Mouse (Mus musculus): ENCODE data around the gene Cacnb4.

The Cacnb4 gene

GRCm38 (mm10) chr2:52603935-52604650 is 72.5 kb downstream of the Cacnb4 start:
- in situ Hi-C loops (cut with MboI, MseI): no loop called here

DNA sequence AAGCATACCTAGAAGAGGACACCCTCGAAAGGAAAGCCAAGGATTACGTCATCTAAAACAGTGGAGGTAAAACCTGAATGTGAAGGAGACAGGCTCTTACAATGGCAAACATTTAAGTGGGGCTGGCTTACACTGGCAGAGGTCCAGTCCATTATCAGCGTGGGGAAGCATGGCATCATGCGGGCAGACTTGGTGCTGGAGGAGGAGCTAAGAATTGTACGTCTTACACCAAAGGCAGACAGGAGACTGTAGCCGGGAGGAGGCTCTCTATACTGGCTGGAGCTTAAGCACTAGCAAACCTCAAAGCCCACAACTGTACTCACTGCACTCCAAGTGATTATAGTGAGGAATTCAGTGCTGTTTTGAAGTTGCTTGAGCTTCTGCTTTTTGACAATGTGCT is 73.2 kb downstream of the Cacnb4 start:
- in situ Hi-C loops (cut with MboI, MseI): no loop called here

DNA sequence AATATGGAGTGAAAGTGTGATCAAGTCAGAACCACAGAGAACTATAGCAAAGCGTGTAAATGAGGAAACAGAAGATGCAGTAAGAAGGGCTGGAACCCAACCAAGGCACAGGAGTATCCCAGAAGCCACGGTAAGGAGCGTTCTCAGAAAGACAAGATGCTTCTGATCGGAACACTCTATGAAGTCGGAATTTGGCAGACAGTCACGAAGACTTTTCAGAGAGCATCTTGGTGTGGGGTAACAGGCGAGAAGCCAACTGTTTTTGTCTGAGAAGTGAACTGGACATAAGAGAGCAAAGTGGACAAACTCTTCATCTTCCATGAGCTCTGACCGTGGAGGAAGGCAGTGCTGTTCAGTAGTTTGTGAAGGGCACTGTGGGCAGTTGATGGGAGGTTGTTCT is 73.7 kb downstream of the Cacnb4 start:
- in situ Hi-C loops (cut with MboI, MseI): no loop called here

GRCm38 (mm10) chr2:52602228-52602627 is 74.4 kb downstream of the Cacnb4 start:
- in situ Hi-C loops (cut with MboI, MseI): no loop called here

GRCm38 (mm10) chr2:52597511-52597910 is 79.1 kb downstream of the Cacnb4 start:
- in situ Hi-C loops (cut with MboI, MseI): no loop called here

DNA sequence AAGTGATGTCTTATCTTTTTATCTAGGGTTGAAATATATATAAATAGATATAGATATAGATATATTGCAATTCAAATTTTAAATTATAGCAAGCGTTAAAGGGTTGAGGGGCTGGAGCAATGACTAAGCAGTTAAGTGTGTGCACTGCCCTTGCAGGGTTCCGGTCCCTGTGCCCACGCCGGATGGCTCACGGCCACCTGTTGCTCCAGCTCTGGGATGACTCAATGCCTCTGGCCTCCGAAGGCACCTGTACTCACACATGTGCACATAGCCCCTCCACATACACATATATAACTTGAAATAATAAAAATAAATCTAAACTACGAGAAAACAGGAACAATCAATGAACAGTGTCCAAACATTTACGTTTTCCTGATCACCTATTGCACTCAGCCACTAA is 82.8 kb downstream of the Cacnb4 start:
- in situ Hi-C loops (cut with MboI, MseI): no loop called here

GRCm38 (mm10) chr2:52593260-52593659 is 83.4 kb downstream of the Cacnb4 start:
- in situ Hi-C loops (cut with MboI, MseI): no loop called here

DNA sequence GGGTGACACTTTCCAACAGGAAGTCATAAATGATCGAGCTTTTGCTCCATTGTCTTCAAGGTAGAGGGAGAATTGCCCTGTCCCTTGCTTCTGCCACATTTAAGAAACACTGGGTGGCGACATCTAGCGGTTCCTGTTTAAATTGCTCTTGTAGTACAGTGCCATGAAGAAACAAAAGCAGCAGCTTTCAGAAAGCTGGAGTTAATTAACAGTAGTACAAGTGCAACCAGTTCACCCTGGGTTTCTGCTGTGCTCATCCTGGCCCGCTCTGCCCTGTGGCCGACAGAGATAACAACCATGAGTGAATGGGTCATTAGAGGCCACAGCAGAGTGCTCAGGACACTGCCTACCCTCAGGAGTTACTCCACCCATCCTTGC is 85.7 kb downstream of the Cacnb4 start:
- in situ Hi-C loops (cut with MboI, MseI): no loop called here

DNA sequence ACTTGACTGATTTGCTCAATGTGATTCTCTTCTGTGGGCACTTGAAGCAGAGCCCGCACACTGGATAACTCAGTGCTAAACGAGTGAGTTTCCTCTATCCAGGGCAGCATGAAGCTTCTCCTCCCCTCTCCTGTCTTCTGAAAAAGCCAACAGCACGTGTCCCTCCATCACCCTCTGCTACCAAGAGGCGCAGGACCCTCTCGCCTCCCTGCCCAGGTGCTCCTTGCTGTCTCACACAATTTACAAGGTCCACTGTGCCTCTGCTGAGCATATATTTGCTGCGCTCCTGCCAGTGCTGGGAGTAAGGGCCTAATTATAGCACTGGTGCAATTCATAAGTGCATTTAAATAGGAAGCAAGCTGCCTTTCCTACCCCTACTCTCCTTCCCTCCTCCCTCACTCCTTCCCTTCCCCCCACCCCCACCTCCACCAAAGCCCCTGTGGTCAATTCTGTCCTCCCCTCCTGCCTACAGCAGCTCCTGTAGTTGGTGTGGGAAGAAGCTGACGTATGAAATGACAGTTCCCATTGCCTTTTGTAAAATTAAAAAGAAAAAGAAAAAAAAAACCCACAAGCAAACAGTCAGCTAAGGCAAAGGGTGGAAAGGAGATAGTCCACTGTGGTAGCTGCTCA is 86.2 kb downstream of the Cacnb4 start:
- in situ Hi-C loops (cut with MboI, MseI): no loop called here

GRCm38 (mm10) chr2:52589514-52589913 is 87.1 kb downstream of the Cacnb4 start:
- in situ Hi-C loops (cut with MboI, MseI): loop anchor here (10.0 kb wide), 1 partner anchor 115 kb away; no protein-coding TSS in a partner anchor

- in situ Hi-C loops (cut with MboI, MseI): loop anchor here (10.0 kb wide), 1 partner anchor 111 kb away; no protein-coding TSS in a partner anchor
These were observed 91.2 kb downstream of the Cacnb4 start for GRCm38 (mm10) chr2:52585384-52585783.

DNA sequence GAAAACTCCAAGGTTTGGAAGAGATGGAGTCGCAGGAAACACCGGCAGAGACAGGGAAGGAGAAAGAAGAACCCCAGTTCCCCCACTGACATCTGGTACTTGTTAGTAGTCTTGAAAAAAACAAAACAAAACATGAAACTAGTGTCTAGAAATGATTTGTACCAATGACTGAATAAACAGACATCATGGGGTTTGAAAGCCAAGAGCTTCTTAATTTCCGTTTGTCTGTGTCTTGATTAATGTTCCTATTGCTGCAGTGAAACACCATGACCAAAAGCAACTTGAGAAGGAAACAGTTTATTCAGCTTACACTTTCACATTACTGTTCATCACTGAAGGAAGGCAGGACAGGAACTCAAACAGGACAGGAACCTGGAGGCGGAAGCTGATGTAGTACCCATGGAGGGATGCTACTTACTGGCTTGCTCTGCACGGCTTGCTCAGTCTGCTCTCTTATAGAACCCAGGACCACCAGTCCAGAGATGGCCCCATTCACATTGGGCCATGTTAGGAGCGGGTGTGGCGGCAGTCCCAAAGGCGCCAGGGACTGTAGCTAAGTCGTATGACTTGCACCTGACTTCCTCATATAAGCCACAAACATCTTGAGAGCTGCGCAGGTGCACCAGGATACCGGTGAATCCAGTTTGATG is 95.4 kb downstream of the Cacnb4 start:
- in situ Hi-C loops (cut with MboI, MseI): loop anchor here (10.0 kb wide), 1 partner anchor 106 kb away; no protein-coding TSS in a partner anchor

- in situ Hi-C loops (cut with MboI, MseI): loop anchor here (10.0 kb wide), 1 partner anchor 106 kb away; no protein-coding TSS in a partner anchor
These were observed 95.9 kb downstream of the Cacnb4 start for GRCm38 (mm10) chr2:52580697-52581096.

GRCm38 (mm10) chr2:52578846-52579245 is 97.8 kb downstream of the Cacnb4 start:
- in situ Hi-C loops (cut with MboI, MseI): no loop called here

DNA sequence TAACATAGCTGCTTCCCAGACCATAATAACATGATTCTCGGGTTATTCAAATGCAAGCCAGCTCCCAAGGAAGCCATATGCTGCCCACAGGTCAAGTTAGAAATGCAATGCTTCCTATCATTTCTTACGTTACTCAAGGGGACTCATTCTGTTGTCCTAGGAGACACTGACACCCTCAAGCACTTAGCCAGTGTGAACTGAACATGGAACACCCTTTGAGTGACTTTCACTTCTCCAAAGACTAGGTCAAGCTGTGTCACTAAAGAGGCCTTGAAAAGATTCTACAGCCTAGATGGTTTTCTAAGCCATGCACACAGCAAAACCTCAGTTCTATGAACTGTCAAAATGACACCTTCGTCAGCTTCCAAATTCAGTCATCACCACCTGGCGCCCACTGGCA is 98.9 kb downstream of the Cacnb4 start:
- in situ Hi-C loops (cut with MboI, MseI): no loop called here

DNA sequence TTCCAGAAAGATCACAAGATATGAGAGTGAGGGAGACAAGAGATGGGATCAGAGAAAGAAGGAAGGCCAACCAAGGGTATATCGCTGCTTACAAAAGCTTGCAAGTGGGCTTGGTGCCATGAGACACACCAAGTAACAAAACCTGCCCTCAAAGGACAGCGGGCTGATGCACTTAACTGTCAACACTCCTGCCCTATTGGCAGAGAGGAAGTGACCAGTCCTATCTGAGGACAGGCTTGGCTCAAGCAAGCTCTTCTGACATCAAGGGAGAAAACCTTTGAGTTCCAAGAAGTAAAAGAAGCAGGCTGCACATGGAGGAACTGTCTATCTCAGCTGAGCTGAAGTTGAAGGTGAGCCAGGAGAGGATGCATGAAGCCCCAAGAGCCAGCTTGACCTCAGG is 100.1 kb downstream of the Cacnb4 start:
- in situ Hi-C loops (cut with MboI, MseI): no loop called here

GRCm38 (mm10) chr2:52575637-52576175 is 100.9 kb downstream of the Cacnb4 start:
- in situ Hi-C loops (cut with MboI, MseI): no loop called here

DNA sequence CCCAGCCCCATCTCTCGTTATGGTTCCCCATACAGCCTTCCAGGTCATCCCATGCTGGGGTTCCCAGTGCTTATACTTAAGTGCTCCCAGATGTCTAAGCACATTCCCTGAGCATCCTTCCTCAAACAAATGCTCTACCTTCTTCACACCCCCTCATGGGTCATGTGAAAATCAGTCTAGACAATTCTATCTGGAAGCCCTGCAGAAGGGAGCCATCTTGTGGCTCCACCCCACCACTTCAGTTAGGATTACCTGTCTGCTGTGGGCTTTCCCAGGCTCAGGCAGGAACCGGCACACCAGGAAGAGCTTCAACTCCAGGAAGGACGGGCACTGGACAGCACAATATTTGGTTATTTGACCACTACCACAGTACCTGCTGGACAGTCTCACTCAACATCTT is 101.7 kb downstream of the Cacnb4 start:
- in situ Hi-C loops (cut with MboI, MseI): no loop called here

GRCm38 (mm10) chr2:52572221-52572620 is 104.4 kb downstream of the Cacnb4 start:
- in situ Hi-C loops (cut with MboI, MseI): no loop called here

DNA sequence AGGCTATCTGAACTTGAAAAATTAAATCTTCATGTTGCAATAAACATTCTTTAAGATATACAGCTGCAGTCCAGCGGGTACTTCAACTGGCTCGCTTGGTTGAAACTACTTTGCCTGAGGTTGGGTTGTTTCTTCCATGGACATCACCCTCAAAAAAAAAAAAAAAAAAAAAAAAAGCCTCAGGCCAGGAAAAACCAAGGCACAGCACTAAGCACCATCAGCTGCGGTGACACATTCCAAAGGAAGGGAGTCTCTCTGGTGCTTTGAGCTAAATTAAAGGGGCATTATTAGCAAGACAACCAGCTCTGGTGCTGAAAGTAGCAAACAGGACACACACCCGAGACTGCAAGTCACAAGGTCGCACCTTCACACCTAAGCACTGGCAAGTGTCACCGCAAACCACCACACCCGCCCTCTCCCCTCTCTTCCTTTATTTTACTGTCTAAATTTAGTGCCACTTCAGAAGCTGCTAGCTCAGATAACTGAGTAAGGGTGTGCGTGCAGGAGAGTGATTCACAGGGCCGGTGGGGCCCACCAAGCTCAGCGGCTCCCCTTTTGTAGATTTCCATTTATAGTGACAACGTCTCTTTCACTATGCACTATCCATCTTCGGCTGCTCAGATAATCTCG is 105.2 kb downstream of the Cacnb4 start:
- in situ Hi-C loops (cut with MboI, MseI): no loop called here

DNA sequence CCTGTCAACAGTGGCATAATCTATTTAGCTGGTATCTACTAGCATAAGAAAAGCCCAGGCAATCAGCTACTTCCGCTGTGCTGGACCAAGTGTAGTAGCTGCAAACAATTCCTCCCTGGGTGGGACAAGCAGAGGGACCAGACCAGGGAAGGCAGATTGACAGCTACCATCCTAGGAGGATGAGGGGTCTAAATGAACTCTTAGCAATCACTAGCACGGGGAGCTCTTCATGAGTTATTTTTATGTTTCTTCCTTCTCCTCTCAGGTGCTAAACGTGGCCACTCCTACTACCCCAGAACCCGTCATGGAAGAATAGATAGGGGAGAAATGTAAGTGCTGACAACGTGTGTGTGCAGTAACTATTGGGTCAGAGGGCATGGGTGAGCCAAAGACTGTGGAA is 105.8 kb downstream of the Cacnb4 start:
- in situ Hi-C loops (cut with MboI, MseI): no loop called here

- in situ Hi-C loops (cut with MboI, MseI): no loop called here
These were observed 106.5 kb downstream of the Cacnb4 start for GRCm38 (mm10) chr2:52570171-52570570.
